Mouse (Mus musculus) midbrain, postnatal 0 days (tissue): ENCODE results near the gene Kif11. TPM values are rescaled to one million over a fixed set of nuclear protein-coding genes. Genes with fewer than 3 reads are reported as not detected.

ENCODE experiments used
- ATAC-seq: fragments of 200-750 bp; cut with Nextera tagmentation; 2 replicates; pipeline ENCODE4 v1.8.0; 2017; ENCODE audit warnings: moderate number of reproducible peaks, mild to moderate bottlenecking, moderate TSS enrichment, moderate library complexity; ENCODE audit not compliant: low FRiP score
- DNase-seq: peaks from one replicate; pipeline ENCODE4 v3.0.0-alpha.2; 2015; ENCODE audit warnings: low spot score
- H3K27ac ChIP-seq: fragments of 300-500 bp; sonication (generic); 2 replicates; pipeline ENCODE4 v1.5.1; 2014; ENCODE audit warnings: low read depth, mild to moderate bottlenecking, low read length, mixed read lengths
- H3K27me3 ChIP-seq: fragments of 300-500 bp; sonication (generic); 2 replicates; pipeline ENCODE4 v1.6.1; 2014; ENCODE audit warnings: low read length, control low read depth, mixed read lengths; ENCODE audit not compliant: insufficient read depth
- H3K36me3 ChIP-seq: fragments of 300-500 bp; sonication (generic); 2 replicates; pipeline ENCODE4 v1.6.1; 2014; ENCODE audit warnings: low read length, control low read depth, mixed read lengths; ENCODE audit not compliant: insufficient read depth
- H3K4me1 ChIP-seq: fragments of 300-500 bp; sonication (generic); 2 replicates; pipeline ENCODE4 v1.6.1; 2014; ENCODE audit warnings: mild to moderate bottlenecking, control low read depth, antibody characterized with exemption, low read length, mixed read lengths; ENCODE audit not compliant: insufficient read depth
- H3K4me2 ChIP-seq: fragments of 300-500 bp; sonication (generic); 2 replicates; pipeline ENCODE4 v1.6.1; 2014; ENCODE audit warnings: low read depth, mild to moderate bottlenecking, low read length, mixed read lengths; ENCODE audit not compliant: poor library complexity, severe bottlenecking
- H3K4me3 ChIP-seq: fragments of 300-500 bp; sonication (generic); 2 replicates; pipeline ENCODE4 v1.5.1; 2014; ENCODE audit warnings: low read depth, mild to moderate bottlenecking, low read length, moderate library complexity
- H3K9ac ChIP-seq: fragments of 300-500 bp; sonication (generic); replicated peaks from 2 replicates; pipeline ENCODE4 v1.6.1; 2014; ENCODE audit warnings: mild to moderate bottlenecking, low read length, moderate library complexity, mixed read lengths; ENCODE audit not compliant: poor library complexity, severe bottlenecking
- H3K9me3 ChIP-seq: fragments of 300-500 bp; sonication (generic); 2 replicates; pipeline ENCODE4 v1.6.1; 2016; ENCODE audit warnings: low read length, control low read depth
- CTCF ChIP-seq: IDR thresholded peaks from 2 replicates; pipeline ENCODE4 v1.5.1; 2016; ENCODE audit warnings: antibody characterized with exemption, mild to moderate bottlenecking
- WGBS: fragments of 180-500 bp; shearing (Covaris S2); extraction: QIAGEN DNeasy Blood & Tissue Kit; methylation state at CpG from one replicate; pipeline ENCODE4 v1.1.7; 2014; 5-methylcytosine and 5-hydroxymethylcytosine counted together
- polyA plus RNA-seq: library from polyadenylated mRNA; unstranded; fragments of >200 nt; fragmentation: Nextera tagmentation; extraction: Ambion mirVana; gene quantifications from 2 replicates; pipeline ENCODE4 v1.2.1, GENCODE M21; 2015
- total RNA-seq: library from RNA; depleted of rRNA; stranded (reverse); fragments of >200 nt; gene quantifications from 2 replicates; pipeline ENCODE4 v1.2.3, GENCODE M21; 2014

Gene Kif11
- total and polyA plus RNA-seq, 2 experiments from 2014 or later, result 2.9 to 7.5 TPM

GRCm38 (mm10) chr19:37435041-37435852 lies 59.0 kb downstream of the Kif11 start:
- WGBS, result 1% methylated on average over 74 of the region's 77 CpGs
- Histone ChIP-seq H3K9me3 (no peaks in the 10 kb centered on the region), H3K4me2 (peak overlapping the region; percentile 44), H3K27me3 (peaks cover 58% of the 10 kb centered on the region), H3K4me1 (no peaks in the 10 kb centered on the region), H3K36me3 (no peaks in the 10 kb centered on the region), H3K4me3 (peak overlapping the region; percentile 34), H3K27ac (peak overlapping the region; percentile 14; the same call in 1 of the 2 replicates), H3K9ac (no peak overlapping the region)
- no peak for TF ChIP-seq CTCF
- no peak; the same call in 1 of the 2 replicates for ATAC-seq
- no peak for DNase-seq

GRCm38 (mm10) chr19:37435853-37436174 lies 59.6 kb downstream of the Kif11 start:
- no peak overlapping the region for H3K27ac ChIP-seq
- TF ChIP-seq CTCF, result no peak
- DNase-seq (no peak), ATAC-seq (no peak)
- H3K4me3 ChIP-seq, result 0 out of 2 replicates have a peak overlapping the region, but pooled peaks have one; percentile 10
- H3K9ac ChIP-seq, result no peak overlapping the region
- WGBS, result 6% methylated on average over 10 of the region's 10 CpGs
- no peaks in the 10 kb centered on the region for H3K9me3 ChIP-seq
- H3K4me1 ChIP-seq, result no peaks in the 10 kb centered on the region
- H3K36me3 ChIP-seq, result no peaks in the 10 kb centered on the region
- H3K4me2 ChIP-seq, result no peak overlapping the region
- H3K27me3 ChIP-seq, result peaks cover 58% of the 10 kb centered on the region

- H3K9me3 ChIP-seq, result no peaks in the 10 kb centered on the region
- H3K27ac ChIP-seq, result no peak overlapping the region
- no peak overlapping the region for H3K4me3 ChIP-seq
- no peak for DNase-seq
- 6% methylated on average over 28 of the region's 28 CpGs for WGBS
- no peak for ATAC-seq
- no peak overlapping the region for H3K4me2 ChIP-seq
- no peaks in the 10 kb centered on the region for H3K4me1 ChIP-seq
- H3K9ac ChIP-seq, result no peak overlapping the region
- peaks cover 55% of the 10 kb centered on the region for H3K27me3 ChIP-seq
- no peaks in the 10 kb centered on the region for H3K36me3 ChIP-seq
- TF ChIP-seq CTCF, result no peak
Measured at GRCm38 (mm10) chr19:37436514-37437288, 60.5 kb downstream of the Kif11 start.

GRCm38 (mm10) chr19:37437289-37437606 lies 61.0 kb downstream of the Kif11 start:
- Histone ChIP-seq H3K4me2 (no peak overlapping the region), H3K27ac (no peak overlapping the region), H3K4me3 (no peak overlapping the region), H3K9ac (no peak overlapping the region), H3K27me3 (peaks cover 55% of the 10 kb centered on the region), H3K36me3 (no peaks in the 10 kb centered on the region), H3K4me1 (no peaks in the 10 kb centered on the region), H3K9me3 (no peaks in the 10 kb centered on the region)
- TF ChIP-seq CTCF, result no peak
- ATAC-seq (no peak), DNase-seq (no peak)
- 14% methylated on average over 14 of the region's 14 CpGs for WGBS

GRCm38 (mm10) chr19:37440181-37440580 lies 64.0 kb downstream of the Kif11 start:
- H3K4me2 ChIP-seq, result no peak overlapping the region
- H3K4me3 ChIP-seq, result no peak overlapping the region
- no peak for ATAC-seq
- H3K36me3 ChIP-seq, result no peaks in the 10 kb centered on the region
- H3K27me3 ChIP-seq, result peaks cover 27% of the 10 kb centered on the region
- WGBS, result 73% methylated on average over 4 of the region's 4 CpGs
- DNase-seq, result no peak
- H3K4me1 ChIP-seq, result no peaks in the 10 kb centered on the region
- H3K27ac ChIP-seq, result no peak overlapping the region
- no peak overlapping the region for H3K9ac ChIP-seq
- H3K9me3 ChIP-seq, result no peaks in the 10 kb centered on the region
- TF ChIP-seq CTCF, result no peak
